ENCODE assay signal across 15 mouse cellular contexts in the genomic region with DNA sequence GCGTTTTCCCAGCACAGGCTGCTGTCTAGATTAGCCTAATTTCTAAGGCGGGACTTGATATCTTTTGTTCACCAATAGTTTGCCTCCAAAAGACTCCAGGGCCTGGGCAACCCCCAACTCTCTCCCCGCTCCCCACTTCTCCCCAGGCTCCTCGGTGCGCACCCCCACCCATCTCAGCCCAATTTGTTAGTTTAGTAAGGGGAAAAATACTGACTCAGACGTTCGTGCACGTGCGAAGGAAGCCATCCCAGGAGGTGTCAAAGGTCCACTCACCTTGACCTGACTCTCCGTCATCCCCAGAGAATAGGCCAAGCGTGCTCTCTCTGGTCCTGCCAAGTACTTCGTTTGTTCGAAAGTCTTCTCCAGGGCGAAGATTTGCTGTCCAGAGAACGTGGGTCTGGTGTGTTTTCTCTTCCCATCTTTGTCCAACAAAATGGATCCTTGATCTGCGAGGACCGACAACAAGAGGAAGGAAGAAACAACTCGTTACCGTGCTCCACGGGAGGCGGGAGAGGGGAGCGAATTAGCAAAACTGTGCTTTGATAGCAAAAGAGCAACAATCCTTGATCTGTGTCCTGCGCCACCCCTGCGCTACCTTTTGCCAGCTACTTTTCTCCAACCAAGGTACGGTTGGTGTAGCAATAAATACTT. TPM values are rescaled to one million over a fixed set of nuclear protein-coding genes. Genes with fewer than 3 reads are reported as not detected.
A peak's percentile ranks its signal among the peaks of the same experiment; 100 is the strongest.
DNase-seq lines count a peak whose midpoint lies in the region; ATAC-seq lines count a peak whose summit lies in the region.
"Had no signal": no experiment of that assay in that cellular context is flagged by ENCODE, and none has a peak within 500 bp of the region (broad histone marks: within the 10 kb centered on the region; RNA-seq: fewer than 3 reads in every experiment).

No protein-coding gene starts in this region.

- 1% methylated on average over 25 of the region's 25 CpGs for WGBS in forebrain, embryonic 10.5 days
- WGBS in forebrain, embryonic 15.5 days = 2% methylated on average over 25 of the region's 25 CpGs
- 2% methylated on average over 25 of the region's 25 CpGs for WGBS in midbrain, embryonic 11.5 days
- 2% methylated on average over 25 of the region's 25 CpGs for WGBS in midbrain, embryonic 15.5 days
- WGBS in liver, embryonic 12.5 days (ENCODE audit: insufficient replicate concordance) = 4% methylated on average over 25 of the region's 25 CpGs

- no peak overlapping the region for H3K27ac ChIP-seq in forebrain, embryonic 10.5 days
- H3K27ac ChIP-seq in forebrain, embryonic 15.5 days (replicated peaks) = no peak overlapping the region
- no peak overlapping the region; the same call in 1 of the 2 replicates for H3K27ac ChIP-seq in midbrain, embryonic 11.5 days (ENCODE audit: low read depth, low read length)
- H3K27ac ChIP-seq in midbrain, embryonic 15.5 days = no peak overlapping the region
- no peak overlapping the region for H3K27ac ChIP-seq in liver, embryonic 12.5 days
- H3K27ac ChIP-seq: embryonic facial prominence, embryonic 12.5 days; liver, embryonic 15.5 days had no signal

- H3K4me3 ChIP-seq in forebrain, embryonic 10.5 days = no peak overlapping the region
- no peak overlapping the region for H3K4me3 ChIP-seq in forebrain, embryonic 15.5 days
- peak overlapping the region; percentile 53 for H3K4me3 ChIP-seq in midbrain, embryonic 11.5 days (ENCODE audit: low read depth, low read length)
- H3K4me3 ChIP-seq in midbrain, embryonic 15.5 days = no peak overlapping the region; the same call in 1 of the 2 replicates
- H3K4me3 ChIP-seq in liver, embryonic 12.5 days = no peak overlapping the region
- H3K4me3 ChIP-seq: embryonic facial prominence, embryonic 12.5 days; liver, embryonic 15.5 days had no signal

- peaks cover 43% of the 10 kb centered on the region for H3K4me1 ChIP-seq in forebrain, embryonic 10.5 days
- H3K4me1 ChIP-seq in forebrain, embryonic 15.5 days = peaks cover 31% of the 10 kb centered on the region
- peaks cover 32% of the 10 kb centered on the region for H3K4me1 ChIP-seq in midbrain, embryonic 11.5 days (ENCODE audit: control insufficient read depth, insufficient read depth, low read length)
- H3K4me1 ChIP-seq in midbrain, embryonic 15.5 days = peaks cover 33% of the 10 kb centered on the region
- peaks cover 24% of the 10 kb centered on the region for H3K4me1 ChIP-seq in liver, embryonic 12.5 days

- no peak overlapping the region for H3K9ac ChIP-seq in forebrain, embryonic 15.5 days (replicated peaks)
- peak overlapping the region; percentile 72 for H3K9ac ChIP-seq in midbrain, embryonic 11.5 days (ENCODE audit: low read length)
- H3K9ac ChIP-seq in midbrain, embryonic 15.5 days = no peak overlapping the region
- no peak overlapping the region for H3K9ac ChIP-seq in liver, embryonic 12.5 days
- H3K9ac ChIP-seq: embryonic facial prominence, embryonic 12.5 days; liver, embryonic 15.5 days had no signal

- no peaks in the 10 kb centered on the region for H3K36me3 ChIP-seq in forebrain, embryonic 10.5 days (replicated peaks)
- H3K36me3 ChIP-seq in forebrain, embryonic 15.5 days = no peaks in the 10 kb centered on the region
- H3K36me3 ChIP-seq in midbrain, embryonic 11.5 days (ENCODE audit: control insufficient read depth, insufficient read depth, low read length) = no peaks in the 10 kb centered on the region
- H3K36me3 ChIP-seq in midbrain, embryonic 15.5 days (replicated peaks) = no peaks in the 10 kb centered on the region
- no peaks in the 10 kb centered on the region for H3K36me3 ChIP-seq in liver, embryonic 12.5 days
- H3K36me3 ChIP-seq: embryonic facial prominence, embryonic 12.5 days; G1E; liver, embryonic 15.5 days had no signal

- H3K4me2 ChIP-seq in forebrain, embryonic 15.5 days (replicated peaks) = no peak overlapping the region
- peak overlapping the region; percentile 56 for H3K4me2 ChIP-seq in midbrain, embryonic 11.5 days
- no peak overlapping the region for H3K4me2 ChIP-seq in midbrain, embryonic 15.5 days
- H3K4me2 ChIP-seq in liver, embryonic 12.5 days = no peak overlapping the region
- H3K4me2 ChIP-seq: embryonic facial prominence, embryonic 12.5 days; liver, embryonic 15.5 days had no signal

- H3K27me3 ChIP-seq in forebrain, embryonic 10.5 days (ENCODE audit: poor library complexity, severe bottlenecking) = peaks cover 100% of the 10 kb centered on the region
- peaks cover 86% of the 10 kb centered on the region for H3K27me3 ChIP-seq in forebrain, embryonic 15.5 days
- peaks cover 90% of the 10 kb centered on the region for H3K27me3 ChIP-seq in midbrain, embryonic 11.5 days (ENCODE audit: control insufficient read depth, insufficient read depth, low read length)
- H3K27me3 ChIP-seq in midbrain, embryonic 15.5 days (replicated peaks) = peaks cover 71% of the 10 kb centered on the region
- peaks cover 98% of the 10 kb centered on the region for H3K27me3 ChIP-seq in liver, embryonic 12.5 days (replicated peaks)

- no peaks in the 10 kb centered on the region for H3K9me3 ChIP-seq in forebrain, embryonic 10.5 days
- no peaks in the 10 kb centered on the region for H3K9me3 ChIP-seq in forebrain, embryonic 15.5 days
- no peaks in the 10 kb centered on the region for H3K9me3 ChIP-seq in midbrain, embryonic 11.5 days (ENCODE audit: control insufficient read depth, low read length)
- H3K9me3 ChIP-seq in midbrain, embryonic 15.5 days = no peaks in the 10 kb centered on the region
- H3K9me3 ChIP-seq in liver, embryonic 12.5 days (replicated peaks) = no peaks in the 10 kb centered on the region
- H3K9me3 ChIP-seq: embryonic facial prominence, embryonic 12.5 days; liver, embryonic 15.5 days had no signal

- ATAC-seq in forebrain, embryonic 15.5 days (replicated peaks) = no peak
- ATAC-seq in midbrain, embryonic 11.5 days (ENCODE audit: low FRiP score) = no peak
- no peak for ATAC-seq in midbrain, embryonic 15.5 days (replicated peaks)
- no peak for ATAC-seq in liver, embryonic 12.5 days
- ATAC-seq: activated CD4-positive, CD25-positive, alpha-beta regulatory T cell, adult 4 months had no signal

- DNase-seq in forebrain, embryonic 10.5 days (ENCODE audit: extremely low spot score, low spot score) = peak; percentile 34
- peak; percentile 95 for DNase-seq in midbrain, embryonic 11.5 days (ENCODE audit: low spot score, missing footprints)
- DNase-seq in neural tube, embryonic 10.5 days (ENCODE audit: extremely low spot score, low spot score) = peak; percentile 63
- no peak for DNase-seq in thymus, postnatal 36 days
- no peak for DNase-seq in right cerebral cortex, postnatal 10 days (ENCODE audit: low spot score in 2 of 2)
- DNase-seq: heart, postnatal 4 days; kidney, postnatal 25 days; thymus, adult 18-20 months had no signal

RNA-seq across cellular contexts. Expression of a gene that starts 3.1 kb away (rescaled TPM):
- 1.0 and 1.1 TPM in 2 replicates for polyA plus RNA-seq in forebrain, embryonic 10.5 days (2016; fragmentation: Nextera tagmentation; extraction: Ambion mirVana)
- polyA plus RNA-seq in forebrain, embryonic 15.5 days (2015; fragmentation: Nextera tagmentation; extraction: Ambion mirVana) = 0.18 and 0.32 TPM in 2 replicates
- 9.3 and 10.5 TPM in 2 replicates for polyA plus RNA-seq in midbrain, embryonic 11.5 days (2014; fragmentation: Nextera tagmentation; extraction: Ambion mirVana)
- polyA plus RNA-seq in midbrain, embryonic 15.5 days (2015; fragmentation: Nextera tagmentation; extraction: Ambion mirVana) = 2.1 and 2.5 TPM in 2 replicates
- 0.04 and 0.11 TPM in 2 replicates for polyA plus RNA-seq in liver, embryonic 12.5 days (2016; fragmentation: Nextera tagmentation; extraction: Ambion mirVana)
- polyA plus RNA-seq: activated CD4-positive, CD25-positive, alpha-beta regulatory T cell, adult 4 months; G1E; liver, embryonic 15.5 days had no signal

Comparison
In these comparisons a context has a peak if more than half of its experiments do, and no peak if none do; other contexts are left out.
1. DNase-seq: peak in forebrain, embryonic 10.5 days (single experiment), midbrain, embryonic 11.5 days (single experiment) and neural tube, embryonic 10.5 days (single experiment); none in thymus, postnatal 36 days (0 of 2) and right cerebral cortex, postnatal 10 days (0 of 2).